Mouse (Mus musculus): ENCODE data around the gene Fgf7. TPM values are rescaled to one million over a fixed set of nuclear protein-coding genes. Genes with fewer than 3 reads are reported as not detected.

Fgf7 gene
- total and polyA plus RNA-seq, 3 experiments = not detected

Other genes starting within 250 kb of the Fgf7 start
- 0.08 and 0.20 TPM in 2 replicates for gene Galk2, start 175.5 kb upstream of the Fgf7 start, total RNA-seq (2012; rRNA removed)
- under 1 TPM in 1 of 2 experiments, not detected in 1; 0.29 TPM for gene Galk2, start 175.5 kb upstream of the Fgf7 start, polyA plus RNA-seq (2012; ENCODE audit: insufficient read depth in 1 of 2, insufficient read length in 2 of 2, low read depth in 1 of 2, low replicate concordance in 2 of 2, missing spikeins in 1 of 2)
- gene Cops2, start 175.5 kb upstream of the Fgf7 start, total RNA-seq (2012; rRNA removed) = 66.2 and 77.1 TPM in 2 replicates
- 100 to 1,000 TPM in 1 of 2 experiments, 10 to 100 TPM in 1; 65.3 to 131 TPM for gene Cops2, start 175.5 kb upstream of the Fgf7 start, polyA plus RNA-seq (2012; ENCODE audit: insufficient read depth in 1 of 2, insufficient read length in 2 of 2, low read depth in 1 of 2, low replicate concordance in 2 of 2, missing spikeins in 1 of 2)
- gene Fam227b, start 117.3 kb downstream of the Fgf7 start, total RNA-seq (2012; rRNA removed) = not detected in 2 replicates
- not detected for gene Fam227b, start 117.3 kb downstream of the Fgf7 start, polyA plus RNA-seq (2012; ENCODE audit: insufficient read depth in 1 of 2, insufficient read length in 2 of 2, low read depth in 1 of 2, low replicate concordance in 2 of 2, missing spikeins in 1 of 2)
- gene Dtwd1, start 117.5 kb downstream of the Fgf7 start, total RNA-seq (2012; rRNA removed) = 15.8 and 17.6 TPM in 2 replicates
- gene Dtwd1, start 117.5 kb downstream of the Fgf7 start, polyA plus RNA-seq (2012; ENCODE audit: insufficient read depth in 1 of 2, insufficient read length in 2 of 2, low read depth in 1 of 2, low replicate concordance in 2 of 2, missing spikeins in 1 of 2) = 10 to 100 TPM in 1 of 2 experiments, not detected in 1; 17.9 TPM
- not detected in 2 replicates for gene Gm17555, start 180.4 kb downstream of the Fgf7 start, total RNA-seq (2012; rRNA removed)
- not detected for gene Gm17555, start 180.4 kb downstream of the Fgf7 start, polyA plus RNA-seq (2012; ENCODE audit: insufficient read depth in 1 of 2, insufficient read length in 2 of 2, low read depth in 1 of 2, low replicate concordance in 2 of 2, missing spikeins in 1 of 2)